Mouse (Mus musculus) kidney, embryonic 14.5 days (tissue): ENCODE data around the gene Vps25. TPM values are rescaled to one million over a fixed set of nuclear protein-coding genes. Genes with fewer than 3 reads are reported as not detected.

Experiments
- ATAC-seq: fragments of 200-750 bp; cut with Nextera tagmentation; 2 replicates; pipeline ENCODE4 v1.8.0; 2017; ENCODE audit warnings: moderate number of reproducible peaks, mild to moderate bottlenecking, moderate TSS enrichment, moderate library complexity; ENCODE audit not compliant: low FRiP score, low TSS enrichment
- H3K27ac ChIP-seq: fragments of 300-500 bp; sonication (generic); 2 replicates; pipeline ENCODE4 v1.5.1; 2014; ENCODE audit warnings: low read depth, mild to moderate bottlenecking, low read length, moderate library complexity, mixed read lengths
- H3K27me3 ChIP-seq: fragments of 300-500 bp; sonication (generic); 2 replicates; pipeline ENCODE4 v1.6.1; 2014; ENCODE audit warnings: mild to moderate bottlenecking, low read length; ENCODE audit not compliant: control insufficient read depth, insufficient read depth
- H3K36me3 ChIP-seq: fragments of 300-500 bp; sonication (generic); 2 replicates; pipeline ENCODE4 v1.6.1; 2014; ENCODE audit warnings: low read length, mixed read lengths; ENCODE audit not compliant: control insufficient read depth, insufficient read depth
- H3K4me1 ChIP-seq: fragments of 300-500 bp; sonication (generic); 2 replicates; pipeline ENCODE4 v1.6.1; 2014; ENCODE audit warnings: low read length, mixed read lengths; ENCODE audit not compliant: control insufficient read depth, insufficient read depth
- H3K4me2 ChIP-seq: fragments of 300-500 bp; sonication (generic); replicated peaks from 2 replicates; pipeline ENCODE4 v1.6.1; 2014; ENCODE audit warnings: low read depth, mild to moderate bottlenecking, low read length
- H3K4me3 ChIP-seq: fragments of 300-500 bp; sonication (generic); 2 replicates; pipeline ENCODE4 v1.5.1; 2014; ENCODE audit warnings: mild to moderate bottlenecking, low read length
- H3K9ac ChIP-seq: fragments of 300-500 bp; sonication (generic); 2 replicates; pipeline ENCODE4 v1.6.1; 2014; ENCODE audit warnings: low read depth, mild to moderate bottlenecking, low read length, moderate library complexity
- H3K9me3 ChIP-seq: fragments of 300-500 bp; sonication (generic); 2 replicates; pipeline ENCODE4 v1.6.1; 2016; ENCODE audit warnings: low read length; ENCODE audit not compliant: control insufficient read depth
- WGBS: fragments of 180-500 bp; shearing (Covaris S2); extraction: QIAGEN DNeasy Blood & Tissue Kit; methylation state at CpG from one replicate; pipeline ENCODE4 v1.1.7; 2014; 5-methylcytosine and 5-hydroxymethylcytosine counted together
- polyA plus RNA-seq: library from polyadenylated mRNA; unstranded; fragments of >200 nt; fragmentation: Nextera tagmentation; extraction: Ambion mirVana; gene quantifications from 2 replicates; pipeline ENCODE4 v1.2.1, GENCODE M21; 2014

Vps25 gene
- polyA plus RNA-seq, 1 experiment from 2014 or later: 154 TPM

DNA sequence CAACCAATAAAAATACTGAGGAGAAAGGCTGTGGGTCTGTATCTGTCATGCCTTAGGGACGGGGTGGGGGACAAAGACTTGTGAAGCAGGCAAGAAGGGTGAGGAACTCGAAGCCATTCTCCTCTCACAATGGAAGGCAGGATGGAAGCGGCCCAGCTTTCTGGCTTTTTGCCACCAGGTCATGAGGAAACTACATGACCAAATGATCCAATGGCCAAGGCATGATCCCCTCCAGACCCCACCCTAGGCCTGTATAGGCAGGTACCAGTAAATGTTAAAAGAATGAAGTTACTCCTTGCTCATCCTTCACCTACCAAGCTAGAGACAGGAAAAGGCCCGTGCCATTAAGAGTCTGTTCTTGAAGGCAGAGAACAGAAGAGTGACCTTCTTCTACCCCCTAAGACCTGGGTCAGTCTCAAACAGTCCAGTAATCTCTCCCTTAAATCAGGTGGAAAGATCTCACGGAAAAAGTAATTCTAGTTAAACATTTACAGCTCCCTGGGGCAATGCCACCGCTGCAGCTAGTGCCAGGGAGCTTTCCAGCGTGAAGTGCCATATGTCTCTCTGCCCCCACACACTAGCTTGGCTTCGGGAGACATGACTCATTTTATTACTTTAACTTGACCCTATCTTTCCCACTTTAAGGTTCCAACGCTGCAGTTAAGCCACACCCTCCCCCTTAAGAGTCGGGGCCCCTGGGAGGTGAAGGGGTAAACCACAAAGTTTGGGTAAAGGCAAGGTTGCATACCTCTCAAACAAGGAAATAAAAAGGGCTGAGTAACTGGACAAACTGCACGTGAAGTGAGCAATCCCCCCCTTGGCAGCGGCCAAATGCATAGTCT, 24.1 kb downstream of the Vps25 start:
- peak; percentile 28; the same call in 1 of the 2 replicates for ATAC-seq
- WGBS: 37% methylated on average over 12 of the region's 12 CpGs
- peak overlapping the region; percentile 50 for H3K4me3 ChIP-seq
- peak overlapping the region; percentile 52 for H3K9ac ChIP-seq
- no peaks in the 10 kb centered on the region for H3K27me3 ChIP-seq
- peaks cover 41% of the 10 kb centered on the region for H3K4me1 ChIP-seq
- peaks cover 5% of the 10 kb centered on the region; the same call in 1 of the 2 replicates for H3K36me3 ChIP-seq
- peak overlapping the region; percentile 63 for H3K27ac ChIP-seq
- no peaks in the 10 kb centered on the region for H3K9me3 ChIP-seq
- H3K4me2 ChIP-seq: peak overlapping the region; percentile 84

- Histone ChIP-seq H3K27me3 (no peaks in the 10 kb centered on the region), H3K4me1 (peaks cover 44% of the 10 kb centered on the region), H3K27ac (peak within 1 kb of the TSS; percentile 63), H3K9me3 (no peaks in the 10 kb centered on the region), H3K4me3 (peak within 1 kb of the TSS; percentile 50), H3K36me3 (peaks cover 5% of the 10 kb centered on the region; the same call in 1 of the 2 replicates), H3K9ac (peak within 1 kb of the TSS; percentile 52), H3K4me2 (peak within 1 kb of the TSS; percentile 84)
- WGBS: 7% methylated on average over 45 of the region's 45 CpGs
- ATAC-seq: peak; percentile 88
These were observed 25.0 kb downstream of the Vps25 start, which contains the start of the genes Cntd1 and Coa3 for GRCm38 (mm10) chr11:101278223-101279192. Cntd1 (plus strand) TSS chr11:101279012. Coa3 (minus strand) TSS chr11:101279114.

DNA sequence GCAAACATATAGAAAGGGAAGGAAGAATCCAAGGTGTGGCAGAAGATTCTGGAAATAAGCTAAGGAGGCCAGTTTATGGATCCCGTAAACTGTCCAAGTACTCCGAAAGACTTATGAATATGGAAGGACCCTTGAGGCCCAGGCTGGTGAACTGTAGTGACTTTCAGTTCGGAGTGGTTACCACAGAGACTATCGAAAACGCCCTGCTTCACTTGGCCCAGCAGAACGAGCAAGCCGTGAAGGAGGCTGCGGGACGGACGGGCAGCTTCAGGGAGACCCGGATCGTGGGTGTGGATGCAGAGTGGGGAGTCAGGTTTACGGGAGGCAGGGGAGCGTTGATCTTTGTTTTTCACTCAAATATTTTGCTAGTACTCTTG, 25.7 kb downstream of the Vps25 start:
- 64% methylated on average over 14 of the region's 14 CpGs for WGBS
- Histone ChIP-seq H3K4me1 (peaks cover 44% of the 10 kb centered on the region), H3K27me3 (no peaks in the 10 kb centered on the region), H3K36me3 (peaks cover 5% of the 10 kb centered on the region; the same call in 1 of the 2 replicates), H3K27ac (no peak overlapping the region), H3K4me2 (peak overlapping the region; percentile 84), H3K4me3 (peak overlapping the region; percentile 50), H3K9me3 (no peaks in the 10 kb centered on the region), H3K9ac (peak overlapping the region; percentile 5; the same call in 1 of the 2 replicates)
- no peak for ATAC-seq

- Histone ChIP-seq H3K4me3 (no peak overlapping the region), H3K36me3 (peaks cover 5% of the 10 kb centered on the region; the same call in 1 of the 2 replicates), H3K9ac (no peak overlapping the region), H3K27ac (no peak overlapping the region), H3K4me2 (no peak overlapping the region), H3K27me3 (no peaks in the 10 kb centered on the region), H3K9me3 (no peaks in the 10 kb centered on the region), H3K4me1 (peaks cover 44% of the 10 kb centered on the region)
- 14% methylated on average over 7 of the region's 7 CpGs for WGBS
- ATAC-seq: no peak
These were observed 27.3 kb downstream of the Vps25 start for GRCm38 (mm10) chr11:101280837-101281236.

GRCm38 (mm10) chr11:101282896-101283295, 29.4 kb downstream of the Vps25 start:
- peak; percentile 33 for ATAC-seq
- H3K9ac ChIP-seq: no peak overlapping the region
- H3K27me3 ChIP-seq: no peaks in the 10 kb centered on the region
- no peak overlapping the region for H3K4me3 ChIP-seq
- no peaks in the 10 kb centered on the region for H3K9me3 ChIP-seq
- WGBS: 25% methylated on average over 5 of the region's 5 CpGs
- peak overlapping the region; percentile 43; the same call in 1 of the 2 replicates for H3K27ac ChIP-seq
- peaks cover 6% of the 10 kb centered on the region; the same call in 1 of the 2 replicates for H3K36me3 ChIP-seq
- H3K4me1 ChIP-seq: peaks cover 24% of the 10 kb centered on the region
- no peak overlapping the region for H3K4me2 ChIP-seq

- H3K27ac ChIP-seq: peak overlapping the region; percentile 71; the same call in 1 of the 2 replicates
- H3K27me3 ChIP-seq: no peaks in the 10 kb centered on the region
- no peak overlapping the region for H3K9ac ChIP-seq
- 47% methylated on average over 4 of the region's 4 CpGs for WGBS
- ATAC-seq: no peak
- H3K36me3 ChIP-seq: peaks cover 16% of the 10 kb centered on the region; the same call in 1 of the 2 replicates
- H3K4me3 ChIP-seq: no peak overlapping the region
- peaks cover 19% of the 10 kb centered on the region for H3K4me1 ChIP-seq
- no peaks in the 10 kb centered on the region for H3K9me3 ChIP-seq
- H3K4me2 ChIP-seq: no peak overlapping the region
These were observed 30.3 kb downstream of the Vps25 start for GRCm38 (mm10) chr11:101283805-101284204.

GRCm38 (mm10) chr11:101287306-101287705, 33.8 kb downstream of the Vps25 start:
- H3K4me3 ChIP-seq: no peak overlapping the region
- no peak for ATAC-seq
- peaks cover 3% of the 10 kb centered on the region; the same call in 1 of the 2 replicates for H3K4me1 ChIP-seq
- H3K9ac ChIP-seq: no peak overlapping the region
- H3K36me3 ChIP-seq: peaks cover 44% of the 10 kb centered on the region
- H3K9me3 ChIP-seq: no peaks in the 10 kb centered on the region
- no peak overlapping the region for H3K27ac ChIP-seq
- H3K4me2 ChIP-seq: no peak overlapping the region
- WGBS: 88% methylated on average over 9 of the region's 9 CpGs
- no peaks in the 10 kb centered on the region for H3K27me3 ChIP-seq

GRCm38 (mm10) chr11:101291231-101291630, 37.7 kb downstream of the Vps25 start:
- WGBS: 94% methylated on average over 8 of the region's 8 CpGs
- H3K36me3 ChIP-seq: peaks cover 74% of the 10 kb centered on the region
- ATAC-seq: no peak

More at GRCm38 (mm10) chr11:101291231-101291630, 37.7 kb downstream of the Vps25 start:
- Histone ChIP-seq H3K27me3 (no peaks in the 10 kb centered on the region), H3K4me2 (no peak overlapping the region), H3K9me3 (no peaks in the 10 kb centered on the region), H3K9ac (no peak overlapping the region), H3K4me1 (no peaks in the 10 kb centered on the region), H3K4me3 (no peak overlapping the region), H3K27ac (no peak overlapping the region)
